Mouse (Mus musculus): ENCODE data around the gene Emc9.

The Emc9 gene

GRCm38 (mm10) chr14:55590748-55591330 lies 5.7 kb upstream of the Emc9 start, which contains the start of gene Psme2:
Gene Psme2, minus strand, starts transcription at chr14:55591113.
- DNase-seq: peak; percentile 99

DNA sequence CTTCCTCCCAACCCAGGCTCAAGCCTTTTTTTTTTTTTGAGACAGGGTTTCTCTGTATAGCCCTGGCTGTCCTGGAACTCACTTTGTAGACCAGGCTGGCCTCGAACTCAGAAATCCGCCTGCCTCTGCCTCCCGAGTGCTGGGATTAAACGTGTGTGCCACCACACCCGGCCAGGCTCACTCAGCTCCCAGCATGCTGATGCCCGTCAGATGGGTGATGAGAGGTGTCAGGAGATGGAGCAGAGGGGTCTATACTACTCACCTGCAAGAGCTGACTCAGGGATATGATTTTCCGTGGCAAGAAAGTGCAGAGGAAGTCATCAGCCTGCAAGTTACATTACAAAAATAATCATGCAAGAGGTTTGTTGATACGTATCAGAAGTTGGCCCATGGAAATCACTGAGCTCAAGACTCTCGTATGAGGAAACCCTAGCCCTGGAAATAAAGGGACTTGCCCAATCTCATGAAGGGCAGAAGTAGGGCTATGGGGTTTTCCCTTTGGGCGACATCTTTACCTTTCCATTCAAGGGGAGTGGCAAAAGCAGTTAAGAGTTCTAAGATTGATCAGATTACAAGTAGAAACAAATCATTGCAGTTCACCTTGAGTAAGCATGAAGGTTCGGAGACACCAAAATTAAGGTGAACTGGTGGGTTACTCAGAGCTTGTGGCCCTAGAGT lies 4.8 kb upstream of the Emc9 start:
- no peak for DNase-seq

DNA sequence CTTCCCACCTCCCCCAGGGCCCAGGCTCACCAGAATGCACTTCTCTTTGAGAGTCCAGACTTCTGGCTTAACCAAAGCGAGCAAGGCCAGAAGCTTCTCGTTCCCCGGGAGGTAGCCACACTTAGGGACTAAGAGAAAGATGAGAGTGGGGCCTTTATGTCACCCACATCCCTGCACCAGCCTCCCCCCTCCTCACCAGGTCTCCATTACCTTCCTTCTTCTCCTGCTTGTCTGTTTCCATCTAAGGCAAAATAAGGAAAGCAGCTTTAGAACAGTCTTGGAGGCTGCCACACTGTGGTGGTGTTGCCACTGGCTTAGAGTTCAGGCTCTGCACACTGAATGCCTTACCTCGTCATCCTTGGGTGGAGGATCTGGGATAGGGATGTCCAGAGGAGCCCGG lies 4.2 kb upstream of the Emc9 start:
- no peak for DNase-seq

- no peak for DNase-seq
Observed at GRCm38 (mm10) chr14:55586149-55586548, 1.0 kb upstream of the Emc9 start.

- DNase-seq: no peak
Observed at GRCm38 (mm10) chr14:55585566-55585960, 461 bp upstream of the Emc9 start.

DNA sequence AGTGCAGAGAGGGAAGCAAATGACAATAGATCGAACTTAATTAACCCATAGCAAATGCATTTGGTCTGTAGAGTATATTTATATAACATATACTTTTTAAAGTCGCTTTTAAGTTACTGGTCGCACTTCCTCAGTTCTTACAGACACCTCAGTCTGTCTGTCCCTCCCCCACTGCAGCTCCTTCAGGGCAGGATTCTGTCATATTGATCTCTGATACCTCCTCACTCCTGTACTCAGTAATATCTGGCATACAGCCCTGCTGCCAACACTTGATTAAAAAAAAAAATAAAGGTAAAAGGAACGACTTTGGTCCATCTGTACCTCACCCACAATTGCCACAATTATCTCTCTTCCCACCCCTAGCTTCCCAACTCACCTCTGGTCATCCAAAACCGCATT lies 800 bp downstream of the Emc9 start:
- DNase-seq: no peak

GRCm38 (mm10) chr14:55581981-55582681 lies 3.0 kb downstream of the Emc9 start:
- no peak for DNase-seq

DNA sequence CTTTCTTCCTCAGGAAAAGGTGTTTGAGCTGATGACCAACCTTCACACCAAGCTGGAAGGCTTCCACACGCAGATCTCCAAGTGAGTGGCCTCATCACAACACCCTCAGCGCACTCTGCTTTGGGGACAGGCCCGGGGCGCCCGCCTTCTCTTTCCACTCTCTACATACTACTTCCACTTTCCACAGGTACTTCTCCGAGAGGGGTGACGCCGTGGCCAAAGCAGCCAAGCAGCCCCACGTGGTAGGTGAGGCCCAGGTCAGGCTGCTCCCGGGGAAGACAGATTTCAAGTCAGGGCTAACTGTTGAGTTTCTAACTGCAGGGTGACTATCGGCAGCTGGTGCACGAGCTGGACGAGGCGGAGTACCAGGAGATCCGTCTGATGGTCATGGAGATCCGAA lies 4.4 kb downstream of the Emc9 start:
- DNase-seq: no peak

GRCm38 (mm10) chr14:55579511-55580496 lies 5.3 kb downstream of the Emc9 start:
- no peak for DNase-seq

GRCm38 (mm10) chr14:55578668-55579269 lies 6.3 kb downstream of the Emc9 start:
- DNase-seq: peak; percentile 65 to 69

- DNase-seq: peak; percentile 90 to 91
Observed at GRCm38 (mm10) chr14:55577871-55578667, 7.0 kb downstream of the Emc9 start, which contains the start of gene Psme1. Gene Psme1, plus strand, starts transcription at chr14:55578123.

GRCm38 (mm10) chr14:55576376-55576775 lies 8.7 kb downstream of the Emc9 start:
- peak; percentile 76 to 80 for DNase-seq

- no peak for DNase-seq
Observed at GRCm38 (mm10) chr14:55575711-55576110, 9.4 kb downstream of the Emc9 start.

DNA sequence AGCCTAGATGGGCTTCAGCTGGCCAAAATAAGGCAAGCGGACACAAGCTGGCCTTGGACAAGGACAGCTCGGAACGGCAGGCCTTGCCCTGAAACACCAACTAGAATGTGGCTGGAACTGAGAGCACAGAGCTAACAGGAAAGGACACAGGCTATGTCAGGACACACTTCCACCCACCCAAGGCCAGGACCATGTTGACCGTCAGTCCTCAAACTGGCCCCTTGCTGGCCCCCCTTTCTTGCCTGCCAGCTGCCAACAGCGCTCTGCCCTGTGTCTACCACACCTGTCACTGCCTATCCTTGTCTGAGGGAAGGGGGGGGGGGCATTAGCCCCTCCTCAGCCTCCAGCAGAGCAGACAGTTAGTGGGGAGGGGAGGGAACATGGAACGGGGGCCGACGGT lies 9.8 kb downstream of the Emc9 start, which contains the start of gene Fitm1:
Gene Fitm1, plus strand, starts transcription at position 316 of the 400 bp plus-strand sequence.
- no peak for DNase-seq

DNA sequence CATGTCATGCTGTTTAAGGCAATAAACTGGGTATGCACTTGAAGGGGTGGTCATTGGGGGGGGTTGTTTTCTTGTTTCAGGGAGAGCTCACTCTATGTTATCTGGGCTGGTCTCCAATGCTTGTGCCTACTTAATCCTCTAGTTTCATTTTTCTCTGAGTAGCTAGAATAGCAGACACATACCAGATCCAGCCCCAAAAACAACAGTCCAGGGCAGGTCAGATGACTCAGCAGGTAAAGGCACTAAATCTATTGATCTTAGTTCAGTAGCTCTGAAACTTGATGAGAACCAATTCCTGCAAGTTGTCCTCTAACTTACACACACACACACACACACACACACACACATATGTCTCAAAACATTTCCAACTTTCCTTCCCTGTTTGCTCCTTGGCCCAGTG lies 13.3 kb downstream of the Emc9 start:
- no peak for DNase-seq

DNA sequence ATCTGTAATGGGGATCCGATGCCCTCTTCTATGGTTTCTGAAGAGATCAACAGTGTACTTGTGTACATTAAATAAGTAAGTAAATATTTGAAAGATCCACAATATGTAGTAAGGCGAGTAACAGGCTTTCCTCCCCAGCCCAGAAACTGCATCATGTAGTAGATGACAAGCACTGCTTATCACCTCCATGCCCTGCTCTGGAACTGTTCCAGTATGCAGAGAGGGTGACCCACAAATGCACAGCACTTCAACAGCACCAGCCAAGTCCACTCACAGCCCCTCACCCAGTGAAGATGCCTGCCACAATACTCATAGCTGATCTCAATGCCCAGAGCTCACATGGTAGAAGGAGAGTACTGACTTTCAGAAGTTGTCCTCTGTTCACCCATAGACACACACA lies 14.5 kb downstream of the Emc9 start:
- no peak for DNase-seq

DNA sequence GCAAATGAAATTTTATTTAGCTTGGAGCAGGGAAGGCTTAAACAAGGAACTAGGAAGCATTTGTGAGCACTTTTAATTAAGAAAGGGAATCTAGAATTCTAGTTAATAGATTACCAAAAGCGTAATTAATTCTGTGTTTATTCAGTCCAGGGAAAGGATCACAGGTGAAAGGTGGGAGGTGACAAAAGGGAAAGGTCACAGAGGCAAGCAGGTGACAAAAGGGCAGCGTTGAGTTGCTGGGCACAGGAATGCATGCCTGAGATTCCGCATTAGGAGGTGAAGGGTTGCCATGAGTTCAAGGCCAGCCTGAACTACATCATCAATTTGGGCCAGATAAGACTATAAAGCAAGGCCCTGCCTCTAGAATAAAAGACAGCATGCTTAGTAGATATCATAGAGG lies 17.6 kb downstream of the Emc9 start:
- DNase-seq: no peak

GRCm38 (mm10) chr14:55565748-55566147 lies 19.4 kb downstream of the Emc9 start:
- no peak for DNase-seq

GRCm38 (mm10) chr14:55563249-55563648 lies 21.9 kb downstream of the Emc9 start:
- no peak for DNase-seq

- DNase-seq: no peak
Observed at GRCm38 (mm10) chr14:55561860-55562259, 23.2 kb downstream of the Emc9 start.

All from lung, adult 18-20 months (tissue).